Mouse (Mus musculus): Measurements from ENCODE around the gene Ubc. TPM values are rescaled to one million over a fixed set of nuclear protein-coding genes. Genes with fewer than 3 reads are reported as not detected.

Ubc gene
- total RNA-seq, 4 experiments from 2014 or later: 799 to 904 (median 900) TPM

GRCm38 (mm10) chr5:125351939-125352338, 38.1 kb downstream of the Ubc start:
- DNase-seq (ENCODE audit: low spot score in 2 of 2): no peak

DNA sequence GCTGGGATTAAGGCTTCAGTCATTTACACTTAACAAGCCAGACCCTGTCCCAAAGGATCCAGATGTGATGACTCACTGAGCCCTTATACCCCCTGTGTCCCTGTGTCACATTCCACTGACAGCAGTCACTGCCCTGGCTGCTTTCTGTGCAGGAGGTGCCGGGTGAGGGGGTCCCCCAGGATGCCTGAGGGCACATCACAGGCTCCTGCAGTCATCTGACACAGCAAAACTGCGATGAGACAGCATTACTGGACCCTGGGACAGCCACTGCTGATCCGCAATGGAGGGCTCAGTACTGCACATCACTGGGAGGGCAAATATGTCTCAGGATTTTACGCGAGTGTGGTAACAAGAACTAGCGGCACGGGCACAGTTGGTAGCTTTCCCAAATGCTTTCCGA, 38.9 kb downstream of the Ubc start:
- no peak for DNase-seq (ENCODE audit: low spot score in 2 of 2)

DNA sequence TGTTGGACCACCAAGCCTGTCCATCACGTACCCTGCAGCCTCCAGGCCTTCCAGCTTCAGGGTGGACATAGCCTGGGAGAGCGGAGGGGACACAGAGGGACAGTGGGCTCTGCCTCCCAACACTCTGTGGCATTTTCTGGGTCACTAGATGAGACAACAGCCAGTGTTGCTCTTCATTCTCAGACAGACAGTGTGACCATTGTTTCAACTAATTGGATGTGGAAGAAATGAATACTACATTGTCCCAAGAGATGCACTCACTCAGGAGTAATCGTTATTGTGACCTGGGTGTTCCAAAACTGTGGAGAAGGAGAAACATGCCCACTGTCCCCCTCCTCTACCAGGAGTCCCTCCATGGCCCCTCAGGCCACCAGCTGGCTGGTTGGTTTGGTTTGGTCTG, 40.6 kb downstream of the Ubc start:
- DNase-seq (ENCODE audit: low spot score in 2 of 2): no peak

DNA sequence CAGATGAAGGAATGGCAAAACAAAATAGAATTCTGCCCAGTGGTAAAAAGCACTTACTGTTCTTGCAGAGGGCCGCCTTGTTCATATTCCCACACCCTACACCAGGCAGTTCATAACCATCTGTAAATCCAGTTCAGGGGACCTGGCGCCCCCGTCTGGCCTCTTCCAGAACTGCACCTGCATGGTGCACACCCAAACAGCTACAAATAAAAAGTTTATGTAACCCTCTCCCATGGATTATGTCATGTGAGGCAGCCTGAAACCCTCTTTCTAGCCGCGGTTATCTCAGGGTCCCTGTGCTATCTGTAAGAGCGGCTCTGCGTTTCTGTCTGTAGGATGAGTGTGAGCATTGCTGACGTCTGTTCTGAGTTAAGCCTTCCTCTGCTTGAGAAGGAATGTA, 41.5 kb downstream of the Ubc start:
- peak in 1 of 2 experiments; percentile 42 for DNase-seq (ENCODE audit: low spot score in 2 of 2)

DNA sequence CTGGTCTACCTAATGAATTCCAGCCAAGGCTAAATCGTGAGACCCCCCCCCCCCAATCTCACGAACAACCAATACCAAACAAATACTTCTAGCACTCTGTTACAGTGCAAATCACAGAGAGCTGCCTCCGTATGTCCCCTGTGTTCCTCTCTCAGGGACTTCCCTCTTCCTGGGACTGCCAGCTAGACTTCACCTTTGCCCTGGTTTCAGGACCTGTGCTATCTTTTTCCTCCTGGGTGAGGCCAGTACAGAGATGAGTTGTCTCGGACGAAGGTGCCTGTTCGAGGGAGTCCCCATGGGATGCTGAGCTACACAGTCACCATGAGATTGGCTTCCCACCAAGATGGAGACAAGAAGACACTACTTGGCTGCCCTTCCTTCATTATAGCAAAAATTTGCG, 41.9 kb downstream of the Ubc start:
- no peak for DNase-seq (ENCODE audit: low spot score in 2 of 2)

GRCm38 (mm10) chr5:125344296-125344695, 45.7 kb downstream of the Ubc start:
- no peak for DNase-seq (ENCODE audit: low spot score in 2 of 2)

DNA sequence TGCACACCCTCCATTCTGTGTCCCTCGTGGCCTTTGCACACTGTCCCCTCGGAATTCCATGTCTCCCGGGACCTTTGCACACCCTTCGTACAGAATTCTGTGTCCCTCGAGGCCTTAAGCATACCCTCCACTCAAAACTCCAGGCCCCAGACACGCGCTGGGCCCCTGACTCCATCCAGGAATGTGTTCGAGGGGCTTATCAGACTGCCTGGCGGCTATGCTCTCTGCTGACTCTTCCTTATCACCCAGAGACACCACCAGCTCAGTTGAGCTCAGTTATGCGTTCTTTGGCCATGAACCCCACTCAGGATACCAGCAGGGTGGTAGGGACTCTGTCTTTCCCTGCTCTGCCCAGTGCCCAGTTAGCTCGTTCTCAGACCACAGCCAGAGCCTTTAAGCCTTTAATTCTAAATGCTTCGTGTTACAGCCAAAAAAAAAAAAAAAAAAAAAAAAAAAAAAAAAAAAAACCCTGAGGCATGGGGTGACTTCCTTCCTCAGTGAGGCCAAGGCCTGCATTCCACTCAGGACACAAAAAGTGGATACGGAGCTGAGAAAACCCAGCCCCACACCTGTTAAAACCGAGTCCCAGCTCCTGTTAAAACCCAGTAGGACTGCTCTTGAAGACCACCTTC, 48.4 kb downstream of the Ubc start:
- DNase-seq (ENCODE audit: low spot score in 2 of 2): no peak

GRCm38 (mm10) chr5:125340547-125341262, 49.3 kb downstream of the Ubc start, which contains the start of gene Scarb1:
TSS of gene Scarb1 (minus strand) at chr5:125341094.
- DNase-seq (ENCODE audit: low spot score in 2 of 2): peak; percentile 68 to 77

DNA sequence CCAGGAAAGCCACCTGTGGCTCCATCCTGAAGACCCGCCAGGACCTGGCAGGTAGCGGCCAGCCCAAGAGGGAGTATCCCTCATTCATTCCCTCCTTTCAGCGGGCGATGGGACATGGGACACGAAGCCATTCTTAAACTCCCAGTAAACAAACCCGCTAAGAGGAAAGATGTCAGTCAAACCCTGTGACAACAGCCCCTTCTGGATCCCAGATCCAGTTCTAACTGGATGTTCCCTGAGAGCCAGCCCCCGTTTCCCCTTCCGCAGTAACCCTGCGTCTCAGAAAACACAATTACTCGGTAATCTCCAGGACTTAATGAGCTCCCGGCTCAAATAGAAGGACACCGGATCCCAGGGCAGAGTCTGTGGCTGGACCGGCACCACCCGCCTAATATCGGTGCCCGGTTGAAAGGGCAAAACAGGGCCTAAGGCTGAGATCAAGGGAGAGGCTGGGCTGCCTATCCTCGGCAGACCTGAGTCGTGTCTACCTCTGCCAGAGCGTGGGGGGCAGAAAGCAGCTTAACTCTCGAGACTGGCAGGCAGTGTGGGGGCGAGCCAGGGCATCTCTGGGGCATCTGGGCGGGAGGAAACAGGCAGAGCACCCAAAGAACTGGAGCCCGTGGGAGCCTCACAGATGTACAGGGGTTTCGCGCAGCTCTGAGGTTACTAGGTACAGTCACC, 50.0 kb downstream of the Ubc start:
- DNase-seq (ENCODE audit: low spot score in 2 of 2): peak in 1 of 2 experiments; percentile 25

DNA sequence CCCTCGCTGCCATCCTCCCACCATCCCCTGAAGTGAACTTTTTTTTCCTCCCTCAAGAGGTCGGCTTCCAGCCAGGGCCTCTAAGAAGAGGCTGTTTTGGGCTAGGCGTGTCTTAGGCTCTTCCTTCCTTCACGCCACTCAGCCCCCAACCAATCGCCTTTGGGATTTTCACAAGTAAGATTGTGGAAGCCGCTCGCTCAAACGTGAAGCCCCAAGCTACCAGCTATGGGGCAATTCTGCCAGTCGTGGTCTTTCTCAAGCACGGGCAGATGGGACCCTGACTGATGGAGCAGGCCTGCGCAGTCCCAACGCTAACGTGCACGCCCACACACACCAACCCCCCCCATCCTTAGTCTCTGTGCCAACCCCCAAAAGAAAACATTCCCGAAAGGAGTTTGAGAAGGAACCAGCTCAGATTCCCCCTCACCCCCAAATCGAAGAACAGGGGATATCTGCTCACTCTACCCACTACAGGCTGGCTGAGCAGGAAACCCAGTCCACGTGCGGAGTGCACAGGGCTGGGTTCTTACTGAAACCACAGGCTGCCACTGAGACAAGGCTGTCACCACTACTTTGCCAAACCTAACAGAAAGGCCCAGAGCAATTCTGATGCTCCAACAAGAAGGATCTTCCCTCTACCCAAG, 50.8 kb downstream of the Ubc start:
- DNase-seq (ENCODE audit: low spot score in 2 of 2): no peak

DNA sequence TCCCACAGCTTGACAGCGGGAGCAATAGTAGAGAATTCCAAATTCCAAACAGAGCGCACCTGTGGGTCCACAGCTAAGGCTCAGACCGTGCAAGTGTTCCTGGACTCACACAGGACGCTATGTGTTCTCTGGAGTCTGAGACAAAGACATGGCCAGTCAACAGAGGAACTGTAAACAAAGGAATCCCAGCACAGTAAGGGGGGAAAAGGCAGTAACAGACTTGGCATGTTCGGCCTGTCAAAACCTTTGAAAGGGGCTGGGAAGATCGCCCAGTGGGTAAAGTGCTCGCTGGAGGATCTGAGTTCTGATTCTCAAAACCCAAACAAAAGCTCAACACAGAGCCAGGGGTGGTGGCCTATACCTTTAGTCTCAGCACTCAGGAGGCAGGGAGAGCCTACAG, 52.5 kb downstream of the Ubc start:
- no peak for DNase-seq (ENCODE audit: low spot score in 2 of 2)

GRCm38 (mm10) chr5:125337012-125337411, 53.0 kb downstream of the Ubc start:
- DNase-seq (ENCODE audit: low spot score in 2 of 2): no peak

Other genes with a start within 250 kb of the Ubc start
- 100 to 1,000 TPM; 171 to 184 (median 179) TPM for gene Ncor2, start 211.0 kb downstream of the Ubc start, total RNA-seq (2022)
- 10 to 100 TPM; 28.6 to 34.9 (median 30.0) TPM for gene Scarb1, start 49.1 kb downstream of the Ubc start, total RNA-seq (2022)
- gene Gm10382, start 880 bp downstream of the Ubc start, total RNA-seq (2022): under 1 TPM in 2 of 4 experiments, not detected in 2; 0.39 to 0.51 TPM
- 10 to 100 TPM in 3 of 4 experiments, 1 to 10 TPM in 1; 9.4 to 12.9 (median 11.7) TPM for gene Dhx37, start 43.9 kb upstream of the Ubc start, total RNA-seq (2022)
- gene Bri3bp, start 51.4 kb upstream of the Ubc start, total RNA-seq (2022): 10 to 100 TPM; 81.9 to 94.4 (median 86.6) TPM
- 10 to 100 TPM; 40.9 to 49.1 (median 44.4) TPM for gene Aacs, start 85.6 kb upstream of the Ubc start, total RNA-seq (2022)
- gene Tmem132b, start 141.6 kb upstream of the Ubc start, total RNA-seq (2022): 100 to 1,000 TPM; 123 to 141 (median 129) TPM